Mouse (Mus musculus) skeletal muscle tissue, adult 2 months (tissue): ENCODE data around the gene Olfr380.

Source experiments
- DNase-seq: peaks from one replicate; pipeline ENCODE4 v3.0.0-alpha.2; 2012; ENCODE audit warnings: low read depth, low spot score

Gene Olfr380

DNA sequence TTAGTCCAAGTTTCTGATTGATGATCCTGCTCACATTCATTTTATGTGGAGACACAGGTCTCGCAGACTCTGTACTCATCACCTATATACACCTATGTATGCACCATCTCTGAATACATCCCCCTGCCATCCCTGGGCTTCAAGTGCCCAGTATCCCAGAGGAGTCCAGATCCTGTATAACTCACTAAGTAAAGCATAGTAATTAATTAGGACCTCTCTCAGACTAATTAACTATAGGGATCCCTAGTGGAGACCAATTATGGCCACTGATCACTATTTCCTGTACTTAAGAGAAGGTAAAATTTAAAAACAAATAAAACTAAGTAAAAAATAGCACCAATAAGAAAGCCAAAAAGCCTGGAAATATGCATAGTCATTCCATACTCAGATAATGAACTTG is at the start of gene Olfr380:
TSS of gene Olfr380 (minus strand) at position 101 of the 400 bp plus-strand sequence.
- no peak for DNase-seq

GRCm38 (mm10) chr11:73491503-73491902 is 34.2 kb upstream of the Olfr380 start, which contains the start of gene Olfr381:
TSS of gene Olfr381 (minus strand) at chr11:73491603.
- no peak for DNase-seq

- no peak for DNase-seq
Measured at GRCm38 (mm10) chr11:73428377-73428776, 28.9 kb downstream of the Olfr380 start, which contains the start of gene Olfr378. TSS of gene Olfr378 (minus strand) at chr11:73428477.
